Mouse (Mus musculus) midbrain, embryonic 12.5 days (tissue): ENCODE measurements around the gene Phip. TPM values are rescaled to one million over a fixed set of nuclear protein-coding genes. Genes with fewer than 3 reads are reported as not detected.

Source experiments
- ATAC-seq: fragments of 200-750 bp; cut with Nextera tagmentation; 2 replicates; pipeline ENCODE4 v1.8.0; 2017; ENCODE audit warnings: low read depth, moderate TSS enrichment, moderate library complexity; ENCODE audit not compliant: low FRiP score
- H3K27ac ChIP-seq: fragments of 300-500 bp; sonication (generic); replicated peaks from 2 replicates; pipeline ENCODE4 v1.5.1; 2016; ENCODE audit warnings: mild to moderate bottlenecking
- H3K27me3 ChIP-seq: fragments of 300-500 bp; sonication (generic); 2 replicates; pipeline ENCODE4 v1.6.1; 2016; ENCODE audit warnings: mild to moderate bottlenecking
- H3K36me3 ChIP-seq: fragments of 300-500 bp; sonication (generic); 2 replicates; pipeline ENCODE4 v1.6.1; 2016
- H3K4me1 ChIP-seq: fragments of 300-500 bp; sonication (generic); 2 replicates; pipeline ENCODE4 v1.6.1; 2016
- H3K4me2 ChIP-seq: fragments of 300-500 bp; sonication (generic); replicated peaks from 2 replicates; pipeline ENCODE4 v1.6.1; 2016; ENCODE audit warnings: mild to moderate bottlenecking, moderate library complexity
- H3K4me3 ChIP-seq: fragments of 300-500 bp; sonication (generic); 2 replicates; pipeline ENCODE4 v1.5.1; 2016; ENCODE audit warnings: mild to moderate bottlenecking
- H3K9ac ChIP-seq: fragments of 300-500 bp; sonication (generic); replicated peaks from 2 replicates; pipeline ENCODE4 v1.6.1; 2016; ENCODE audit warnings: mild to moderate bottlenecking, moderate library complexity
- H3K9me3 ChIP-seq: fragments of 300-500 bp; sonication (generic); 2 replicates; pipeline ENCODE4 v1.6.1; 2016; ENCODE audit warnings: mild to moderate bottlenecking
- WGBS: fragments of 180-500 bp; shearing (Covaris S2); methylation state at CpG from one replicate; pipeline ENCODE4 v1.1.7; 2016; 5-methylcytosine and 5-hydroxymethylcytosine counted together
- polyA plus RNA-seq: library from polyadenylated mRNA; unstranded; fragments of >200 nt; fragmentation: Nextera tagmentation; extraction: Ambion mirVana; gene quantifications from 2 replicates; pipeline ENCODE4 v1.2.1, GENCODE M21; 2016

The Phip gene
- polyA plus RNA-seq, result 153 and 167 TPM in 2 replicates

DNA sequence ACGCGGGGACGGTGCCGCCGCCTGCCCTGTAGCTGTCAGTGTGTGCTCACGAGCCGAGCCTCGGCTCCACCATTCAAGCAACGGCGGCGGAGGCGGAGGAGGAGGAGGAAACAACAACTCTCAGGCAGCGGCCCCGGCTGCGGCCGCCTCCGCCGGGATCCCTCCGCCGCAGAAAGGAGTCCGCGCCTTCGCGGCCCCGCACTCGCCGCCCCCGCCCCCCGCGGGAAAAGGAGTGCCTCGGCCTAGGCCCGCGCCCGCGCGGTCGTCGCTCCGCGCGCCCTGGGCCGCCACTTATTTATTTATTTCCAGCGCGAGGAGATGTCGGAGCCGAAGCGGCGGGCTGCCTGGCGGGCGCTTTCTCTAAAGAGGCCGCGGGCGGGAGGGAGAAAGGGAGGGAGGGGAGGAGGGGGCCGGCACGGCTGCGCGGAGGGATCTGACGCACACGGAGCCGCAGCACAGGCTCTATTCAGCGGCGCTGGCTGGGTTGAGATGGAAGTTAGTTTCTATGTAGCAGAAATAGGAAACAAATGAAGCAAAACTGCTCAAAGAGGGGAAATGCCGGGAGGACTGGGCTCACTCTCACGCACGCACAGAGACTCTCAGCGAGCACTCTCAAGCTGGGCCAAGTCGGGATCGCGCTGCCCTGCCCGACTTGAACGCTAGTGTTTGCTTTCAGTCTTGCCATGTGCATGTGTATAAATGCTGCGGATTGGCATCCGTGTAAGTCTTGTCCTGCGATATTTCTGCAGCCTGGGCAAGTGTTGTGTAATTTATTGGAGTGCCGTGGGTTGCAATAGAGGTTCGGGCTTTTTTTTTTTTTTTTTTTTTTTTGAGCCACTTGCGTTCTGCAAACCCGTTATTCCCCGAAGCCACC, at the start of gene Phip:
TSS of gene Phip (minus strand) at position 175 of the 874 bp plus-strand sequence.
- Histone ChIP-seq H3K27ac (peak within 1 kb of the TSS; percentile 100), H3K36me3 (no peaks in the 10 kb centered on the region), H3K27me3 (no peaks in the 10 kb centered on the region), H3K4me3 (peak within 1 kb of the TSS; percentile 93), H3K9ac (peak within 1 kb of the TSS; percentile 95), H3K4me2 (peak within 1 kb of the TSS; percentile 77), H3K9me3 (no peaks in the 10 kb centered on the region), H3K4me1 (peaks cover 15% of the 10 kb centered on the region)
- ATAC-seq, result peak; percentile 86
- WGBS, result under 1% methylated on average over 59 of the region's 79 CpGs

DNA sequence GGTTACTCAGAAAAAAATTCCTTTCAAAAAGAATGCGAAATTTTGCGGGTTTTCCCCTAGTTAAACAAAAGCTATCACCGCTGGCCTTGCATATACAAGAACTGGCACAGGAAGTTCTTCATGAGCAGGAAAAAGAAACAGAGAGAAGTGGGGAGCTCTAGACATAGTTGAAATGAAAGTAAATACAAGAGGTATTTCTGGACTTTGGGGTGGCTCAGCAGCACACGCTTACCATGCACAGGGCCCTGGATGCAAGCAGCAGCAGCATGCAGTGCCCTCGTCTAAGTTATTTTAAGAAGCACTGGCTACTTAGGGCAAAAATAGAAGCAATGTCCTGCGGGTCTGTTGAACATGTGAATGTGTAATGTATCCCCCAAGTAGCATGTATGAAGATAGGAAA, 48.4 kb upstream of the Phip start:
- Histone ChIP-seq H3K9me3 (no peaks in the 10 kb centered on the region), H3K27ac (no peak overlapping the region), H3K4me1 (no peaks in the 10 kb centered on the region), H3K4me3 (no peak overlapping the region), H3K4me2 (no peak overlapping the region), H3K9ac (no peak overlapping the region), H3K36me3 (no peaks in the 10 kb centered on the region), H3K27me3 (no peaks in the 10 kb centered on the region)
- 82% methylated on average over 6 of the region's 6 CpGs for WGBS
- no peak for ATAC-seq

DNA sequence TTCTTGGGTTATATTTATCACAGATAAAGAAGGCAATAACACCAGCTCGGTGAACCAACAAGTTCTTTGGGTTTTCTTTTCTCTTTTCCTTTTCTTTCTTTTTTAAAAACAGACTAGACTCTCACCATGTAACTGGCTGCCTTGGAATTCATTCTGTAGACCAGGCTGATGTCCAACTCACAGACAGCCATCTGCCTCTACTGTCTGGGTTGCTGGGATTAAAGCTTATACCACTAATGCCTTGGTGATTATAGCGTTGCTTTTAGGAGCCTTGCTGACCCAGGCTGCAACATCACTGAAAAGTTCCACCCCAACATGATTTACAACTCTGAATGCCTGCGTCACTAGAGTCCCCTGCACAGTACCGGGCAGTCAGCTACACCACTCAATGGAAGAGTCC, 39.2 kb upstream of the Phip start:
- WGBS, result 87% methylated on average over 4 of the region's 4 CpGs
- H3K4me2 ChIP-seq, result no peak overlapping the region
- no peaks in the 10 kb centered on the region for H3K27me3 ChIP-seq
- H3K27ac ChIP-seq, result no peak overlapping the region
- H3K9ac ChIP-seq, result no peak overlapping the region
- no peaks in the 10 kb centered on the region for H3K36me3 ChIP-seq
- no peak for ATAC-seq
- no peaks in the 10 kb centered on the region for H3K4me1 ChIP-seq
- H3K4me3 ChIP-seq, result no peak overlapping the region
- H3K9me3 ChIP-seq, result no peaks in the 10 kb centered on the region

DNA sequence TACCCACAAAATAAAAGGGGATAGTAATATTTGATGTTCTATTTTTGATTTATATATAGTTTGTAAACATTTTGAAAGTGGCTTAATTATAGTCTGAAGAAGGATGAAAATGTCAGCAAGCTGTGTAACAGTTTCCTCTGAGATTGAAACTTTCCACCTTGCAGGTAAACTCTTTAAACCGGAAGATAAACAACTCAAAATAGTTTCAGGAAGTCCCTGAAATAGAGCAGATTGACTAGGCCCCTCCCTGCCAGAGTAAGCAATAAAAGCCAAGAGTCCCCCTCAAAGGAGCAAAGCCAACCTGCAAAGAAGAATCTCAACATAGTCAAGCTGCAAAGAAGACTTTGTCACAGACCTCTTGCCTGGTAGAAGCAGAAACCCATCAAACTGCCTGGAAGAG, 33.0 kb upstream of the Phip start:
- no peak for ATAC-seq
- WGBS, result 94% methylated on average over 1 of the region's 1 CpGs

DNA sequence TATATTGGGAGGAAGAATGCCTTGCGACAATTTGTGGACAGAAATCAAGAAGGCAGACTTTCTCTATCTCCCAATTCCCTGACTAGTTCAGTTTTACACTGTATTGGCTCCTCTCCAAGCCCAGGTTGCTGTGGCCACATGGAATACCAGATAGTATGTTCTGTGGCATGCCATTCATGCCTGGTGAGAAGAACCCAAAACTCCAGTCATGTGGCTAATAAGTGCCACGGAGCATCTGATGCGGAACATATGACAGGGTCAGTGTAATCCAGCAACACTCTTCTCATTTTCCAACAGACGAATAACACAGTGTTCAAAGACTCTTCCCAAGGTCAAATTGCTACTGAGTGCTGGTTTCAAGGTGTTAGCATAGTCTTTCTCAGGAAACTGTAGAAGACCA, 26.0 kb upstream of the Phip start:
- no peak overlapping the region for H3K9ac ChIP-seq
- no peak overlapping the region for H3K4me2 ChIP-seq
- no peak overlapping the region for H3K27ac ChIP-seq
- ATAC-seq, result no peak
- H3K4me1 ChIP-seq, result no peaks in the 10 kb centered on the region; the same call in 1 of the 2 replicates
- H3K36me3 ChIP-seq, result no peaks in the 10 kb centered on the region
- H3K9me3 ChIP-seq, result no peaks in the 10 kb centered on the region
- H3K27me3 ChIP-seq, result no peaks in the 10 kb centered on the region
- no peak overlapping the region for H3K4me3 ChIP-seq
- 91% methylated on average over 4 of the region's 4 CpGs for WGBS

More for the DNA sequence above, 33.0 kb upstream of the Phip start:
- Histone ChIP-seq H3K4me1 (no peaks in the 10 kb centered on the region; the same call in 1 of the 2 replicates), H3K27me3 (no peaks in the 10 kb centered on the region), H3K9me3 (no peaks in the 10 kb centered on the region), H3K9ac (no peak overlapping the region), H3K4me2 (no peak overlapping the region), H3K27ac (no peak overlapping the region), H3K36me3 (no peaks in the 10 kb centered on the region), H3K4me3 (no peak overlapping the region)

DNA sequence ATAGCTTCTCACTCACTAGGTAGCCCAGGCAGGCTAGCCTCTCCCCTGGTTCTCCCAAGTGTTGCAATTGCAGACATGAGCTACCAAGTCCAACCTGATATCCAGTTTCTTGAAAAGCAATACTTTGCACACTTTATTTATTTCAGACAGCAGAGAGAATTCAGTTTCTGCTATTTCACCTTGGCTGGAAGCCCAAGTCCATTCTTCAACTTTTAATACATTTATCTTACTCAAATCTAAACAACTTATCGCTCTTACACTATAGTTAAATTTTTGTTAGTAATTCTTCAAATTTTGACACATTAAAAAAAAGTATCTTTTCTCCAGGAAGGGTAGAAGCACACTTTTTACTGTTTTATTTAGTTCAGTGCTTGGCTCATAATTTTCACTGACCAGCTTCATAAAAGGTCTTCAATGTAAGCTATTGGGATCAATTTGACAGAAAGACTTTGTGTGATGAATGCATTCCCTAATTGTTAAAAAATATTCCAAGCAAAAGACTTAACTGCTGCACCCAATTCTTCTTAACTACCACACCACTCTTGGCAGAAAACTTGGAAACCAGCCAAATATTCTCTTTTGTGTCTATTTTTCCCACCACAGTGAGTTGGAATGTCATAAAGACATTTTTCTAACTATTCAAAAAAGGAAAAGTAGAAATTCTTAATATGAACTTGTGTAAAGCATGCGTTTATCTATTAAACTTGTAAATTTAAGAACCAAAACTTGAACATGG, 22.6 kb upstream of the Phip start:
- ATAC-seq, result no peak
- Histone ChIP-seq H3K9me3 (no peaks in the 10 kb centered on the region), H3K9ac (no peak overlapping the region), H3K27ac (no peak overlapping the region), H3K4me2 (no peak overlapping the region), H3K36me3 (no peaks in the 10 kb centered on the region), H3K27me3 (no peaks in the 10 kb centered on the region), H3K4me1 (no peaks in the 10 kb centered on the region), H3K4me3 (no peak overlapping the region)
- WGBS, result 88% methylated on average over 2 of the region's 2 CpGs

DNA sequence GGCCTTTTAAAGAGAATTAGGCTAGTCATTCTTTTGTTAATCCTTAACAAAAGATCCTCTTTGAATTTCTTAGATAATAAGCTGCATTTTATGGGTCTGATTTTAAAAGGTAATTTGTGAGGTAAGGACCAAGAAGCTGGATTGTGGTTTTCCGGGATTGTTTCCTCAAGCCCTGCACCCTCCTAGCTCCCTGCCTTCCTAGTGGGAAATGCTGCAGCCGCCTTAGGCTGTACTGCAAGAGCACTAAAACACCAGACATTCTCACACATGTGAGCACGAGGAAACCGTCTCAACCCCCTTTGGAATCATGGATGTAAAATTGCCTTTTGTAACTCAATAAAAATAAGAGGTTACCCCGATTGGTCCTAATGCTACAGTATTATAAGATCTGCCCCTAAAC, 1.6 kb upstream of the Phip start:
- Histone ChIP-seq H3K9me3 (no peaks in the 10 kb centered on the region), H3K4me3 (peak overlapping the region; percentile 93; the same call in 1 of the 2 replicates), H3K4me2 (peak overlapping the region; percentile 61), H3K27ac (peak overlapping the region; percentile 54; the same call in 1 of the 2 replicates), H3K36me3 (no peaks in the 10 kb centered on the region), H3K27me3 (no peaks in the 10 kb centered on the region), H3K9ac (peak overlapping the region; percentile 95), H3K4me1 (peaks cover 10% of the 10 kb centered on the region)
- 12% methylated on average over 5 of the region's 5 CpGs for WGBS
- ATAC-seq, result no peak

DNA sequence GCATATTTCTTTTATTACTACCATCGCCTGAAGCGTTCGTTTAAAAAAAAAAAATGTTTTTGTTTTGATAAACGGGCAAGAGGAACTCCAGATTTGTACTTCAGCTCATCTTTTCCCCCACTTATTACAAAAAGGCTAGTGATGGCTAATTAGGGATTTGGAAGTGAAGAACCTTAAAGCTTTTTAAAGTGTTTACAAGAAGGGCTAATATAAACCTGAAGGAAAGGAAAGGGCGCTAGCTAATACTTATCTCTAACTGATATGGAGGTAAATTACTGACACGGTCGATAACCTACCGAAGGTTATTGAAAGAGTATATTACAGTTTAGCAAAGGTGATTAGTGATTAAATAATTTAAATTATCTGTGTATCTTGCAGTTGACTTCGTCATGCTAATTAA, 903 bp upstream of the Phip start:
- H3K27me3 ChIP-seq, result no peaks in the 10 kb centered on the region
- H3K4me2 ChIP-seq, result peak overlapping the region; percentile 61
- H3K27ac ChIP-seq, result peak overlapping the region; percentile 100
- no peaks in the 10 kb centered on the region for H3K36me3 ChIP-seq
- WGBS, result 2% methylated on average over 9 of the region's 9 CpGs
- H3K9ac ChIP-seq, result peak overlapping the region; percentile 95
- H3K9me3 ChIP-seq, result no peaks in the 10 kb centered on the region
- ATAC-seq, result no peak
- peaks cover 14% of the 10 kb centered on the region for H3K4me1 ChIP-seq
- H3K4me3 ChIP-seq, result peak overlapping the region; percentile 93

DNA sequence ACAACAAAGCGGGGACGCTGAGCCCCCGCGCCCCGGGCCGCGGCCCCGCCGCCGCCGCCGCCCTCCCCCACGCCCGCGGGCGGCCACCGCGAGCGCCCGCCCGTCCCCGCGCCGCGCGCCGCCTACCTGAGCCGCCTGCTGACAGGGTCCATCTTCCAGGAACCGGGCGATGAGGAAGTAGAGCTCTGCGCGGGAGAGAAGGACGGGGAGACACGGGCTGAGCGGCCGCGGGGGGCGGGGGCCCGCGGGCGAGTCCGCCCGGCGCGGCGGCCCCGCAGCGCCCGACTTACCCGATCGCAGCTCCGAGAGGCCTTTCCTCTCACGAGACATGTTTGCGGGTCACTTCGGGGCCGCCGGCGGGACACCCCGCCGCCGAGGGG, 364 bp downstream of the Phip start:
- Histone ChIP-seq H3K4me1 (peaks cover 18% of the 10 kb centered on the region), H3K27ac (peak overlapping the region; percentile 100), H3K4me3 (peak overlapping the region; percentile 93), H3K4me2 (peak overlapping the region; percentile 61), H3K9me3 (no peaks in the 10 kb centered on the region), H3K27me3 (no peaks in the 10 kb centered on the region), H3K9ac (peak overlapping the region; percentile 95), H3K36me3 (no peaks in the 10 kb centered on the region)
- WGBS, result under 1% methylated on average over 49 of the region's 61 CpGs
- peak; percentile 38 for ATAC-seq

DNA sequence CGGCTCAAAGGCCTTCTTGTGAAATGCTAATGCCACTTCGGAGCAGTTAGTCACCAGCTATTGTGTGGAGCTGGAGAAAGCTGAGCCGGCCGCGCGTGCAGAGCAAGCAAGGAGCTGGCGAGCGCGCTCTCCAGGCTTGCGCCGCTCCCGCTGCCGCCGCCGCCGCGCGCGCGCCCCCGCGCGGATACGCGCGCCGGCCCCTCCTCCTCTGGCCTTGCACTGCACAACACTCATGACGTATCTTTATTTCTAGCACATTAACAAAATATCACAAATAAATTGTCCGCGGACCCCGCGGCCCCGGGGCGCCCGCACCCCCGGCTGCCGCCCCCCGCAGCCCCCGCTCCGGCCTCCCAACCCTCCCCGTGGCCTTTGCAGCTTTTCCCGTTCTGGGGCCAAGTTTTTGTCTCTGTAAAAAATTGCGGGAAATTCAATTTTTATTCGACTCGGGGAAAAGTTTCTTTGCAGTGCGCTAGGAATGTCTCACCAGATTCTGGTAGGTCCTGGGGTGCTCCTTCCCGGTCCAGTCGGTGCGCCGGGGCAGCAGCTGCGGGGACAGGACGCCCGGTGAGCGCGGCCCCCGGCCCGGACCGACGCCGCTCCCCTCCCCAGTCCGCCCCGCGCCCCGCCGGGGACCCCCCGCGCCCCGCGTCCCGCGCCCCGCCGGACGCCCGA, 992 bp downstream of the Phip start:
- H3K27me3 ChIP-seq, result no peaks in the 10 kb centered on the region
- under 1% methylated on average over 68 of the region's 75 CpGs for WGBS
- no peaks in the 10 kb centered on the region for H3K36me3 ChIP-seq
- peak overlapping the region; percentile 100 for H3K27ac ChIP-seq
- peak overlapping the region; percentile 77 for H3K4me2 ChIP-seq
- H3K4me3 ChIP-seq, result peak overlapping the region; percentile 93
- H3K9ac ChIP-seq, result peak overlapping the region; percentile 95
- no peaks in the 10 kb centered on the region for H3K9me3 ChIP-seq
- ATAC-seq, result peak; percentile 76
- peaks cover 18% of the 10 kb centered on the region for H3K4me1 ChIP-seq

DNA sequence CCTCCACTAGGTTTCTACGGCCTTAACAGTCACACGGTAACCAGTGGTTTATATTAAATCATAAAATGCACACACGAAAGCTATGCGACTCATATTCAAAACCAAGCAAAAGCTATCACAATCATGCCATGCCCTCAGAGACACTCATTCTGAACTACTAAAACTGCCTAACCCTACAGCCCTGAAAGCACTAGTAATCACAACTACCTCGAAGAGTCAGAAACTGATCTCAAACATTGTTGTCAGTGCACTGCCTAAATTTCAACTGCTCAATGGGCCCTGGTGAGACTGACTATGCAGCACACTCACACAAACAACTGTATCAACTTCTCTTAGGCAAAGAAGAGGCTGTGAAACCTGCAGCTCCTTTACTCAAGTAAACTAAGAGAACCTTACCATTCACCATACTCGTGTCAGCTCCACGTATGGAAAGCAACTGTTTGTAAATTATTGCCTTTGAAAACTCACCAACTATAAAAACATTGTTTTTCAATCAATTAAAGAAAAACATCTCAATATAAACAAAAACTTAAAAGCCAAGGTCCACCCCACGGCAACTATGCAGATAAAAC, 1.9 kb downstream of the Phip start:
- Histone ChIP-seq H3K4me3 (peak overlapping the region; percentile 93), H3K9me3 (no peaks in the 10 kb centered on the region), H3K27ac (0 out of 2 replicates have a peak overlapping the region, but pooled peaks have one; percentile 100), H3K9ac (peak overlapping the region; percentile 95), H3K36me3 (no peaks in the 10 kb centered on the region), H3K27me3 (no peaks in the 10 kb centered on the region), H3K4me1 (peaks cover 18% of the 10 kb centered on the region), H3K4me2 (peak overlapping the region; percentile 77)
- ATAC-seq, result no peak
- 40% methylated on average over 8 of the region's 8 CpGs for WGBS
